In genomic region chr6:149032198-149032597, GRCm38 (mm10) we compare ENCODE assay signal across 20 mouse cellular contexts.
DNase-seq lines count a peak whose midpoint lies in the region; ATAC-seq lines count a peak whose summit lies in the region.
"Had no signal": no experiment of that assay in that cellular context is flagged by ENCODE, and none has a peak within 500 bp of the region (broad histone marks: within the 10 kb centered on the region; RNA-seq: fewer than 3 reads in every experiment).

No protein-coding gene starts in this region.

- peak; percentile 39 for DNase-seq in adrenal gland, adult 2 months
- DNase-seq in adrenal gland, adult 18-20 months (ENCODE audit: low spot score in 2 of 2): no peak
- no peak for DNase-seq in frontal cortex, postnatal 25 days (ENCODE audit: low spot score in 2 of 2)
- peak; percentile 6 for DNase-seq in adrenal gland, postnatal 25 days
- peak; percentile 6 for DNase-seq in telencephalon, adult 2 months (ENCODE audit: low read depth, low spot score)
- no peak for DNase-seq in retina, postnatal 1 day
- DNase-seq: B cell, adult 2 months; cerebellum, adult 11-12 months; cerebellum, adult 2 months; cerebellum, adult 9-10 months; cerebellum, postnatal 10 days; cerebellum, postnatal 25 days; forebrain, postnatal 0 days had no signal

- ATAC-seq in frontal cortex, adult (ENCODE audit: low TSS enrichment): peak; percentile 74
- ATAC-seq in megakaryocyte-erythroid progenitor cell, adult 5-6 weeks (replicated peaks; ENCODE audit: low FRiP score, low TSS enrichment, poor library complexity, severe bottlenecking): no peak
- ATAC-seq: activated CD4-positive, CD25-positive, alpha-beta regulatory T cell, adult 4 months; CD4-positive, CD25-positive, alpha-beta regulatory T cell, adult 4 months; forebrain, embryonic 13.5 days; forebrain, embryonic 15.5 days; forebrain, postnatal 0 days; Patski had no signal

Comparison
In these comparisons a context has a peak if more than half of its experiments do, and no peak if none do; other contexts are left out.
1. DNase-seq: peak in adrenal gland, adult 2 months (single experiment), adrenal gland, postnatal 25 days (single experiment) and telencephalon, adult 2 months (single experiment); none in adrenal gland, adult 18-20 months (0 of 2), frontal cortex, postnatal 25 days (0 of 2) and retina, postnatal 1 day (single experiment).